Mouse (Mus musculus) heart, postnatal 25 days (tissue): ENCODE results near the gene Wdr86. TPM values are rescaled to one million over a fixed set of nuclear protein-coding genes. Genes with fewer than 3 reads are reported as not detected.

Source experiments
- DNase-seq: peaks from one replicate; pipeline ENCODE4 v3.0.0; 2022; ENCODE audit warnings: low spot score
- intact Hi-C: fragments of 180-260 bp; cut with DNase I; formaldehyde crosslinking; loops from one replicate; pipeline ENCODE4 v1.15.1; 2025
- total RNA-seq, 2 experiments: library from RNA; stranded (reverse); gene quantifications; 2 replicates each; pipeline ENCODE4 v1.2.3; 2021

Wdr86 gene
- total RNA-seq, 2 experiments from 2014 or later: 0.44 to 0.59 TPM

- no peak for DNase-seq
- intact Hi-C loops: no loop called here
These were observed 7.1 kb upstream of the Wdr86 start for GRCm38 (mm10) chr5:24737595-24737994.

GRCm38 (mm10) chr5:24733771-24734426 is 3.4 kb upstream of the Wdr86 start:
- DNase-seq: no peak
- intact Hi-C loops: no loop called here

- no peak for DNase-seq
- intact Hi-C loops: no loop called here
These were observed 2.6 kb upstream of the Wdr86 start for GRCm38 (mm10) chr5:24733134-24733533.

- intact Hi-C loops: no loop called here
These were observed 459 bp upstream of the Wdr86 start for GRCm38 (mm10) chr5:24730986-24731385.

GRCm38 (mm10) chr5:24729797-24730487 is 585 bp downstream of the Wdr86 start:
- intact Hi-C loops: no loop called here
- DNase-seq: no peak

More at GRCm38 (mm10) chr5:24730986-24731385, 459 bp upstream of the Wdr86 start:
- no peak for DNase-seq

- no peak for DNase-seq
- intact Hi-C loops: no loop called here
These were observed 3.4 kb downstream of the Wdr86 start for GRCm38 (mm10) chr5:24726901-24727836.

- intact Hi-C loops: no loop called here
- DNase-seq: no peak
These were observed 4.6 kb downstream of the Wdr86 start for GRCm38 (mm10) chr5:24725897-24726296.

- no peak for DNase-seq
- intact Hi-C loops: no loop called here
These were observed 5.7 kb downstream of the Wdr86 start for GRCm38 (mm10) chr5:24724805-24725204.

- no peak for DNase-seq
- intact Hi-C loops: no loop called here
These were observed 6.3 kb downstream of the Wdr86 start for GRCm38 (mm10) chr5:24724270-24724634.

GRCm38 (mm10) chr5:24723527-24724269 is 6.8 kb downstream of the Wdr86 start:
- intact Hi-C loops: no loop called here
- no peak for DNase-seq

- intact Hi-C loops: no loop called here
These were observed 10.7 kb downstream of the Wdr86 start for GRCm38 (mm10) chr5:24719852-24720251.

GRCm38 (mm10) chr5:24718076-24718475 is 12.5 kb downstream of the Wdr86 start:
- intact Hi-C loops: no loop called here
- DNase-seq: no peak

More at GRCm38 (mm10) chr5:24719852-24720251, 10.7 kb downstream of the Wdr86 start:
- no peak for DNase-seq

- intact Hi-C loops: no loop called here
- DNase-seq: no peak
These were observed 16.5 kb downstream of the Wdr86 start for GRCm38 (mm10) chr5:24713987-24714386.

- intact Hi-C loops: no loop called here
- DNase-seq: no peak
These were observed 17.3 kb downstream of the Wdr86 start for GRCm38 (mm10) chr5:24713199-24713598.

GRCm38 (mm10) chr5:24711615-24712014 is 18.9 kb downstream of the Wdr86 start:
- intact Hi-C loops: no loop called here
- DNase-seq: no peak

GRCm38 (mm10) chr5:24709962-24710361 is 20.6 kb downstream of the Wdr86 start:
- intact Hi-C loops: no loop called here
- DNase-seq: no peak

- no peak for DNase-seq
- intact Hi-C loops: no loop called here
These were observed 25.9 kb downstream of the Wdr86 start for GRCm38 (mm10) chr5:24704615-24705014.

- DNase-seq: no peak
- intact Hi-C loops: no loop called here
These were observed 29.3 kb downstream of the Wdr86 start for GRCm38 (mm10) chr5:24701271-24701670.

- no peak for DNase-seq
- intact Hi-C loops: no loop called here
These were observed 33.8 kb downstream of the Wdr86 start for GRCm38 (mm10) chr5:24696704-24697103.

GRCm38 (mm10) chr5:24687696-24688095 is 42.8 kb downstream of the Wdr86 start:
- no peak for DNase-seq
- intact Hi-C loops: loop anchor here (5.0 kb wide), 1 partner anchor 155 kb away; the partner anchor contains the start of gene Rheb
